Mouse (Mus musculus) heart, postnatal 10 days (tissue): ENCODE results near the gene St5. TPM values are rescaled to one million over a fixed set of nuclear protein-coding genes. Genes with fewer than 3 reads are reported as not detected.

Experiments
- DNase-seq, 2 experiments: peaks; one replicate each; pipeline ENCODE4 v3.0.0; 2021
- intact Hi-C: fragments of 180-260 bp; cut with DNase I; formaldehyde crosslinking; loops from one replicate; pipeline ENCODE4 v1.15.1; 2025
- microRNA-seq, 2 experiments: library from miRNA; unstranded; fragments of <30 nt; microRNA quantifications; one replicate each; pipeline ENCODE4 v1.2.0; 2022
- total RNA-seq, 2 experiments: library from RNA; stranded (reverse); gene quantifications; 2 replicates each; pipeline ENCODE4 v1.2.3; 2021

St5 gene
- total RNA-seq, 2 experiments from 2014 or later, result 52.6 to 58.4 TPM

DNA sequence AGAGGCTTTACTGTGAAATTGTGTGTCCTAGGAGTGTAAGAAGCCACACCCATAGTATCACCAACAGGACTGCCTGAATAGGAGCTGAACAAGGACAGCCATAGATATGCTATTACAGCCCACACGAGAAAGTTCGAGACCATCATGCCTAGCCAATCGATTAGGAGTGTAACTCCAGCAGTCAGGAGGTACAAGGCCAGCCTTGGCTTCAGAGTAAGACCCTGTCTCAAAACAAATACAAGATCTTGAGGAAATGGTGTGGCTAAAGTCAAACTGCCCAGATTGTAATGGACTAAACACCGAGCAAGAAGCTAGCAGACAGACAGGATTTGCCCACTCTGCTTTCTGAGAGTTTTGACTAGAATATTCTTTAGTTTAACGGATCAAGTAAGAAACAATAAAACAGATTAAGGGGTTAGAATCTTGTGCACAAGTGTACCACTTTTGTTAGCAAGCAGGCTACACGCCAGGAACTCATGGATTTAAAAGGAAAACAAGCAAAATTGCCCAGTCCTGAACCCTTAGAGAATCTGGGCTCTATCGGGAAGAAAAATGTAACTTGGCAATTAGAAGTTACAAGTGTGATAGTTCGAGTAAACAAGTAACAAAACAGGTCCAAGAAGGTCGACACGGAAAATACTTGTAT is 185.2 kb downstream of the St5 start:
- intact Hi-C loops, result no loop called here
- no peak for DNase-seq

DNA sequence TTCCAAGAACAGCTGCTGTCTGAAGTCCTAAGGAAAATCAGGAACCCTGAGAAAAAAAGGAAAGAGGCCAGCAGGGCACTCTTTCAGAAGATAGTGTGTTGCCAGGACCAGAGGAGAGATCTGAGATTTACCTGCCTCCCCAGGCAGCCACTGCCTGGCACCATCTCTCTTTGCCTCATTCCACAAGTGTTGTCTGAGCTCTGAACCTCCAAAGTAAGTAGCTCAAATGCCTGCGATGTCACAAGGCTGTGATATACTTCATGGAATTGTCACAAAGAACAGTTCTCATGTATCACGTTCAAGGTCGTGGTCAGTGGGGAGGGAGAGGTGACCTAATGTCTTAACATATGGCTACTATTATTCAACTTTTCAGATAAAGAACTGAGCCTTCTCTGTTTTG is 186.9 kb downstream of the St5 start:
- no peak for DNase-seq
- intact Hi-C loops, result no loop called here

GRCm38 (mm10) chr7:109511838-109512237 is 191.6 kb downstream of the St5 start:
- intact Hi-C loops, result no loop called here
- no peak for DNase-seq

- DNase-seq, result no peak
- intact Hi-C loops, result no loop called here
These were observed 192.6 kb downstream of the St5 start for GRCm38 (mm10) chr7:109510799-109511198.

DNA sequence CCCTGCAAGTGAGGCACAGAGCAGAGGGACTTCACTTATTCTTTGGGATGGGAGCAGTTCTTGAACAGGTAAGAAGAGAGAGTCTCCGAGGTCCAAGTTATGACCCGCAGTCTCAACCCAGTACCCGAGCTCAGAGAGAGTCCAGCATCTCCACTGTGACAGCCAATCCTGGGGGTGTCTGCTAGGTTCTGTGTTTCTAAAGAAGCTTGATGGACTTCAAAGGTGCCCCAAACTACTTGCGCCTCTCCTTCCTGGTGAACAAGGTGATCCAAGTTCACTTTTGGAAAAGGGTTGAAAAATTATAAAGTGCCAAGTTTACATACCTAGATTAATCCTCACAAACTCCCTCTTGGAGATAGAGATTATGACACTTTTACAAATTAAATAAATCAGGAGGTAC is 195.4 kb downstream of the St5 start, which contains the start of gene Trim66:
Gene Trim66, minus strand, starts transcription at position 101 of the 400 bp plus-strand sequence.
- intact Hi-C loops, result no loop called here
- DNase-seq, result no peak

- DNase-seq, result no peak
- intact Hi-C loops, result no loop called here
These were observed 195.8 kb downstream of the St5 start for GRCm38 (mm10) chr7:109507572-109507971.

- DNase-seq, result no peak
- intact Hi-C loops, result no loop called here
These were observed 196.3 kb downstream of the St5 start for GRCm38 (mm10) chr7:109507119-109507518.

DNA sequence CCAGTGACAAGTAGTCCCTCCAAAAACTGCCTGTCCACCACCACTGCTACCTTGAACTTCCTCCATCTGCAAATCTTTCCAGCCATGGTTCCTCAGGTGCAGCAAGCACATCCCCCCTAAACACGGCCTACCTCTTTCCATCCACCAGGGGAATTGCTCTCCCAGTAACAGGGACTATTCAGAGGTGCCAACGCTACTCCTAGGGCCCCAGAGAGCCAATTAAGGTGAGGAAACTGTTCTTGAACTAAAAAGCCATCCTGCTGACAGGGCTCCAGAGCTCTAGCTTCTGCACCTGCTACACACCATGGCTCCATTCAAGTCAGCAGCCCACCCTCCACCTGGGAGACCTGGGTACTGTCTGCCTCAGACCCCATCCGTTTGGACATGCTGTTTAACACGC is 205.9 kb downstream of the St5 start:
- intact Hi-C loops, result no loop called here
- no peak for DNase-seq

GRCm38 (mm10) chr7:109493319-109494316 is 209.8 kb downstream of the St5 start:
- intact Hi-C loops, result no loop called here
- DNase-seq, result peak in 1 of 2 experiments; percentile 20

- intact Hi-C loops, result no loop called here
- no peak for DNase-seq
These were observed 210.6 kb downstream of the St5 start for GRCm38 (mm10) chr7:109492616-109493318.

DNA sequence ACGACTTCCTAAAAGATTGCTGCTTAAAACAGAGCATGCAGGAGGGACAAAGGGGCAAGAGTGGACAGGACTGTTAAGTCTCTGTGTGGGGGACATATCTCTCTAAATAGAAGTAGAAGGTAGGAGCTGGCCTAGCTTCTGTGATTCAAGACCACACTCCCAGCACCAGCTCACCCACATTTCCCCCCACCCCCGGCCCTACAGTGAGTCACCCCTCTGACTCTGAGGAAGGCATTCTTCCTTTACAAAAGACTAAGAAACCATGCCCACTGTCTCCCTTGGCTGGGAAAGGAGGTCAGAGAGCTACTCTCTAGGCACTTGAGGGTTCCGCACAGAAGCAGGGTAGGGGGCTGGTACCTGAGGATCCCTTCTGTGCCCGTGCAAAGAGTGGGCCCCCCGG is 219.2 kb downstream of the St5 start:
- intact Hi-C loops, result no loop called here
- no peak for DNase-seq

GRCm38 (mm10) chr7:109480765-109481197 is 222.6 kb downstream of the St5 start:
- intact Hi-C loops, result no loop called here
- DNase-seq, result peak; percentile 38 to 51

- intact Hi-C loops, result no loop called here
These were observed 225.5 kb downstream of the St5 start for GRCm38 (mm10) chr7:109477926-109478325.

More at GRCm38 (mm10) chr7:109477926-109478325, 225.5 kb downstream of the St5 start:
- DNase-seq, result no peak

Small RNA genes lying within 50 kb of the gene (microRNA-seq; reads per million reads assigned to microRNA genes)
- gene Gm47284, result 0 reads per million in 2 experiments

Other genes with a start within 250 kb of the St5 start
- under 1 TPM; 0.10 to 0.12 TPM for gene Trim66, start 195.5 kb downstream of the St5 start, total RNA-seq
- gene Rpl27a, start 184.5 kb downstream of the St5 start, total RNA-seq, result 100 to 1,000 TPM; 117 to 118 TPM
- 10 to 100 TPM; 18.1 to 18.8 TPM for gene Akip1, start 85 bp upstream of the St5 start, total RNA-seq
- not detected for gene BC051019, start 20.2 kb upstream of the St5 start, total RNA-seq
- gene Ascl3, start 28.1 kb upstream of the St5 start, total RNA-seq, result not detected
- gene Tmem9b, start 49.3 kb upstream of the St5 start, total RNA-seq, result 10 to 100 TPM; 36.7 to 37.7 TPM
- under 1 TPM; 0.30 to 0.34 TPM for gene Nrip3, start 78.4 kb upstream of the St5 start, total RNA-seq
- gene Scube2, start 162.1 kb upstream of the St5 start, total RNA-seq, result 10 to 100 TPM; 14.3 to 17.2 TPM